Mouse (Mus musculus) forebrain, embryonic 16.5 days (tissue): ENCODE data around the gene Tex28. TPM values are rescaled to one million over a fixed set of nuclear protein-coding genes. Genes with fewer than 3 reads are reported as not detected.

Experiments used
- ATAC-seq: fragments of 200-750 bp; cut with Nextera tagmentation; 2 replicates; pipeline ENCODE4 v1.8.0; 2017; ENCODE audit warnings: mild to moderate bottlenecking, moderate library complexity
- H3K27ac ChIP-seq: fragments of 300-500 bp; sonication (generic); 2 replicates; pipeline ENCODE4 v1.5.1; 2014; ENCODE audit warnings: low read length, control low read depth
- H3K27me3 ChIP-seq: fragments of 300-500 bp; sonication (generic); replicated peaks from 2 replicates; pipeline ENCODE4 v1.6.1; 2014; ENCODE audit warnings: low read length; ENCODE audit not compliant: control insufficient read depth, insufficient read depth
- H3K36me3 ChIP-seq: fragments of 300-500 bp; sonication (generic); 2 replicates; pipeline ENCODE4 v1.6.1; 2014; ENCODE audit not compliant: control insufficient read depth, insufficient read depth
- H3K4me1 ChIP-seq: fragments of 300-500 bp; sonication (generic); replicated peaks from 2 replicates; pipeline ENCODE4 v1.6.1; 2014; ENCODE audit warnings: low read length; ENCODE audit not compliant: control insufficient read depth, insufficient read depth
- H3K4me2 ChIP-seq: fragments of 300-500 bp; sonication (generic); 2 replicates; pipeline ENCODE4 v1.6.1; 2014; ENCODE audit warnings: mild to moderate bottlenecking, low read length, control low read depth
- H3K4me3 ChIP-seq: fragments of 300-500 bp; sonication (generic); replicated peaks from 2 replicates; pipeline ENCODE4 v1.5.1; 2014; ENCODE audit warnings: mild to moderate bottlenecking, low read length, control low read depth
- H3K9ac ChIP-seq: fragments of 300-500 bp; sonication (generic); replicated peaks from 2 replicates; pipeline ENCODE4 v1.6.1; 2014; ENCODE audit warnings: low read depth, low read length, control low read depth
- H3K9me3 ChIP-seq: fragments of 300-500 bp; sonication (generic); 2 replicates; pipeline ENCODE4 v1.6.1; 2016; ENCODE audit warnings: low read length; ENCODE audit not compliant: control insufficient read depth
- WGBS: fragments of 180-500 bp; shearing (Covaris S2); extraction: QIAGEN DNeasy Blood & Tissue Kit; methylation state at CpG from one replicate; pipeline ENCODE4 v1.1.7; 2014; 5-methylcytosine and 5-hydroxymethylcytosine counted together
- polyA plus RNA-seq: library from polyadenylated mRNA; unstranded; fragments of >200 nt; fragmentation: Nextera tagmentation; extraction: Ambion mirVana; gene quantifications from 2 replicates; pipeline ENCODE4 v1.2.1, GENCODE M21; 2015

Tex28 gene
- polyA plus RNA-seq, 1 experiment from 2014 or later: not detected

DNA sequence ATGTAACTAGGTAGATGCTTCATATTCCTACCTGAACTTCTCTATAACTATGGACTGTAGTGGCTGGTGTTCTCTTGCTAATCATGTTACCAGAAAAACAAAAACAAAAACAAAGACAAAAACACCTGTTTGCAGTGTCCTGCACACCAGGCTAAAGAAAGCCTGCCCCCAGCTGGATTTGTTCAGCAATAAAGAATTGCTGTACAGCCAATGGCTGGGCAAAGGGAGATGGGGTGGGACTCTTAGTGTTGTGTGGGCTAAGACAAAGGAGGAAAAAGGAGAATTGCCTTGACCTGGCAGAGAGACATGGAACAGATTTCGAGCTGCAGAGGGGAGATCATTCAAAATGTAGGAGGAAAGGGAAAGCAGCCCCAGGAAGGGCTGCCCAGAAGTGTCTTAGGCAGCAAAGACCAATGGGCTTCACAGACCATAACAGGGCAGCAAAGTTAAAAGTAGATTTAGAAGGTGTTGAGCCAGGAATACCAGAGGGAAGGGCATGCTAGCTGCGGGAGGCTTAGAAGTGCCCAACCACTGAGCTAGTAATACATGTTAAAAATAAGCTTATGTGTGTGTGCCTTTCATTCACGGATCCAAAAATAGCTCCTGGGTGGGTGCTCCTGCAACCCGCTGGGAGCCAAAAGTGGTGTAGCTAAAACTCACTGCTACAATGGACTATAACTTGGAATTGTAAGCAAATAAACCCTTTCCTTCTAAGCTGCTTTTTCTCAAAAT lies 64.0 kb downstream of the Tex28 start:
- H3K9ac ChIP-seq: no peak overlapping the region
- no peak for ATAC-seq
- H3K27ac ChIP-seq: no peak overlapping the region
- no peak overlapping the region for H3K4me3 ChIP-seq
- H3K4me2 ChIP-seq: no peak overlapping the region
- 70% methylated on average over 4 of the region's 4 CpGs for WGBS
- H3K4me1 ChIP-seq: no peaks in the 10 kb centered on the region
- no peaks in the 10 kb centered on the region for H3K27me3 ChIP-seq
- no peaks in the 10 kb centered on the region for H3K9me3 ChIP-seq
- H3K36me3 ChIP-seq: no peaks in the 10 kb centered on the region

Other genes starting within 250 kb of the Tex28 start
- 2.8 and 3.1 TPM in 2 replicates for gene Arhgap4, start 246.0 kb downstream of the Tex28 start, polyA plus RNA-seq
- gene Naa10, start 245.9 kb downstream of the Tex28 start, polyA plus RNA-seq: 101 and 103 TPM in 2 replicates
- 6.7 and 10.3 TPM in 2 replicates for gene Renbp, start 237.0 kb downstream of the Tex28 start, polyA plus RNA-seq
- 53.8 and 57.0 TPM in 2 replicates for gene Hcfc1, start 201.5 kb downstream of the Tex28 start, polyA plus RNA-seq
- gene Irak1, start 143.9 kb downstream of the Tex28 start, polyA plus RNA-seq: 39.8 and 40.8 TPM in 2 replicates
- gene Opn1mw, start 40.4 kb downstream of the Tex28 start, polyA plus RNA-seq: not detected in 2 replicates
- 14.9 and 15.6 TPM in 2 replicates for gene Mecp2, start 32.5 kb downstream of the Tex28 start, polyA plus RNA-seq
- gene Tktl1, start 9.4 kb upstream of the Tex28 start, polyA plus RNA-seq: 0.10 TPM in 1 of 2 replicates, not detected in the other
- 126 and 133 TPM in 2 replicates for gene Flna, start 82.0 kb upstream of the Tex28 start, polyA plus RNA-seq
- gene Emd, start 86.8 kb upstream of the Tex28 start, polyA plus RNA-seq: 13.7 and 17.9 TPM in 2 replicates
- 482 and 489 TPM in 2 replicates for gene Rpl10, start 103.0 kb upstream of the Tex28 start, polyA plus RNA-seq
- 96.3 and 104 TPM in 2 replicates for gene Taz, start 114.1 kb upstream of the Tex28 start, polyA plus RNA-seq
- 2.8 and 3.1 TPM in 2 replicates for gene Dnase1l1, start 114.5 kb upstream of the Tex28 start, polyA plus RNA-seq
- 202 and 229 TPM in 2 replicates for gene Atp6ap1, start 129.3 kb upstream of the Tex28 start, polyA plus RNA-seq
- 950 and 1,103 TPM in 2 replicates for gene Gdi1, start 137.2 kb upstream of the Tex28 start, polyA plus RNA-seq
- 68.2 and 68.8 TPM in 2 replicates for gene Fam50a, start 145.2 kb upstream of the Tex28 start, polyA plus RNA-seq
- 66.5 and 87.4 TPM in 2 replicates for gene Plxna3, start 161.2 kb upstream of the Tex28 start, polyA plus RNA-seq
- gene Lage3, start 185.8 kb upstream of the Tex28 start, polyA plus RNA-seq: 68.0 and 81.6 TPM in 2 replicates
- gene Ubl4a, start 205.4 kb upstream of the Tex28 start, polyA plus RNA-seq: 75.8 and 76.8 TPM in 2 replicates
- gene Slc10a3, start 205.5 kb upstream of the Tex28 start, polyA plus RNA-seq: 8.3 and 8.5 TPM in 2 replicates
- gene Fam3a, start 225.4 kb upstream of the Tex28 start, polyA plus RNA-seq: 34.6 and 36.4 TPM in 2 replicates
- 19.8 and 25.8 TPM in 2 replicates for gene Ikbkg, start 225.5 kb upstream of the Tex28 start, polyA plus RNA-seq